Mouse (Mus musculus) intestine, embryonic 14.5 days (tissue): ENCODE measurements at regions not wholly inside any gene's neighbourhood (a gene's known extent, or its start where the extent isn't known, plus 50 kb on each side); places are given as distances from the start of the nearest gene placed in this dataset.

ENCODE experiments used
- ATAC-seq: fragments of 200-750 bp; cut with Nextera tagmentation; replicated peaks from 2 replicates; pipeline ENCODE4 v1.8.0; 2017; ENCODE audit warnings: low read depth, moderate number of reproducible peaks, moderate TSS enrichment, moderate library complexity; ENCODE audit not compliant: low FRiP score, low TSS enrichment
- DNase-seq: peaks from one replicate; pipeline ENCODE4 v3.0.0-alpha.2; 2018; ENCODE audit warnings: low spot score
- H3K27ac ChIP-seq: fragments of 300-500 bp; sonication (generic); 2 replicates; pipeline ENCODE4 v1.5.1; 2014; ENCODE audit warnings: low read depth, mild to moderate bottlenecking, control low read depth
- H3K27me3 ChIP-seq: fragments of 300-500 bp; sonication (generic); replicated peaks from 2 replicates; pipeline ENCODE4 v1.6.1; 2014; ENCODE audit warnings: low read length, control low read depth; ENCODE audit not compliant: control insufficient read depth, insufficient read depth
- H3K36me3 ChIP-seq: fragments of 300-500 bp; sonication (generic); 2 replicates; pipeline ENCODE4 v1.6.1; 2014; ENCODE audit warnings: low read length, control low read depth; ENCODE audit not compliant: control insufficient read depth, insufficient read depth
- H3K4me1 ChIP-seq: fragments of 300-500 bp; sonication (generic); replicated peaks from 2 replicates; pipeline ENCODE4 v1.6.1; 2014; ENCODE audit warnings: low read length, control low read depth, mixed read lengths; ENCODE audit not compliant: control insufficient read depth, insufficient read depth
- H3K4me2 ChIP-seq: fragments of 300-500 bp; sonication (generic); 2 replicates; pipeline ENCODE4 v1.6.1; 2014; ENCODE audit warnings: low read length
- H3K4me3 ChIP-seq: fragments of 300-500 bp; sonication (generic); 2 replicates; pipeline ENCODE4 v1.5.1; 2014; ENCODE audit warnings: low read depth, low read length, control low read depth, mixed read lengths
- H3K9ac ChIP-seq: fragments of 300-500 bp; sonication (generic); 2 replicates; pipeline ENCODE4 v1.6.1; 2014; ENCODE audit warnings: mild to moderate bottlenecking, low read length
- H3K9me3 ChIP-seq: fragments of 300-500 bp; sonication (generic); 2 replicates; pipeline ENCODE4 v1.6.1; 2016; ENCODE audit warnings: low read length, control low read depth; ENCODE audit not compliant: control insufficient read depth
- WGBS: fragments of 180-500 bp; shearing (Covaris S2); extraction: QIAGEN DNeasy Blood & Tissue Kit; methylation state at CpG from one replicate; pipeline ENCODE4 v1.1.7; 2014; 5-methylcytosine and 5-hydroxymethylcytosine counted together

- ATAC-seq: no peak
- WGBS: 81% methylated on average over 8 of the region's 8 CpGs
- H3K9me3 ChIP-seq: no peaks in the 10 kb centered on the region
These were observed 170.8 kb downstream of the Gm10260 start for GRCm38 (mm10) chr13:97589626-97590025.

GRCm38 (mm10) chr13:97588085-97588484, 172.3 kb downstream of the Gm10260 start:
- Histone ChIP-seq H3K27me3 (no peaks in the 10 kb centered on the region), H3K4me2 (no peak overlapping the region), H3K9me3 (no peaks in the 10 kb centered on the region), H3K9ac (no peak overlapping the region), H3K27ac (no peak overlapping the region), H3K4me1 (no peaks in the 10 kb centered on the region), H3K36me3 (no peaks in the 10 kb centered on the region), H3K4me3 (no peak overlapping the region)
- WGBS: 70% methylated on average over 1 of the region's 1 CpGs
- no peak for ATAC-seq
- no peak for DNase-seq

More at GRCm38 (mm10) chr13:97589626-97590025, 170.8 kb downstream of the Gm10260 start:
- Histone ChIP-seq H3K27ac (no peak overlapping the region), H3K4me3 (no peak overlapping the region), H3K27me3 (no peaks in the 10 kb centered on the region), H3K36me3 (no peaks in the 10 kb centered on the region), H3K4me1 (no peaks in the 10 kb centered on the region), H3K9ac (no peak overlapping the region), H3K4me2 (no peak overlapping the region)
- no peak for DNase-seq

- Histone ChIP-seq H3K4me3 (no peak overlapping the region), H3K4me1 (no peaks in the 10 kb centered on the region), H3K9me3 (no peaks in the 10 kb centered on the region), H3K27ac (no peak overlapping the region), H3K36me3 (no peaks in the 10 kb centered on the region), H3K4me2 (no peak overlapping the region), H3K9ac (no peak overlapping the region), H3K27me3 (no peaks in the 10 kb centered on the region)
- ATAC-seq (no peak), DNase-seq (no peak)
- WGBS: 90% methylated on average over 1 of the region's 1 CpGs
These were observed 173.3 kb downstream of the Gm10260 start for GRCm38 (mm10) chr13:97587088-97587487.

GRCm38 (mm10) chr13:97584045-97584444, 176.4 kb downstream of the Gm10260 start:
- Histone ChIP-seq H3K4me1 (peaks cover 10% of the 10 kb centered on the region; the same call in 1 of the 2 replicates), H3K27ac (no peak overlapping the region), H3K27me3 (no peaks in the 10 kb centered on the region), H3K9me3 (no peaks in the 10 kb centered on the region), H3K9ac (no peak overlapping the region), H3K4me2 (no peak overlapping the region), H3K36me3 (no peaks in the 10 kb centered on the region), H3K4me3 (no peak overlapping the region)
- ATAC-seq (no peak), DNase-seq (no peak)
- 73% methylated on average over 4 of the region's 4 CpGs for WGBS

- 69% methylated on average over 4 of the region's 4 CpGs for WGBS
- no peaks in the 10 kb centered on the region for H3K9me3 ChIP-seq
- ATAC-seq: no peak
- H3K27ac ChIP-seq: no peak overlapping the region
- H3K4me1 ChIP-seq: peaks cover 19% of the 10 kb centered on the region; the same call in 1 of the 2 replicates
- no peak overlapping the region for H3K9ac ChIP-seq
- no peak for DNase-seq
- H3K36me3 ChIP-seq: no peaks in the 10 kb centered on the region
- H3K27me3 ChIP-seq: no peaks in the 10 kb centered on the region
- H3K4me3 ChIP-seq: no peak overlapping the region
- H3K4me2 ChIP-seq: no peak overlapping the region
These were observed 179.1 kb downstream of the Gm10260 start for GRCm38 (mm10) chr13:97581380-97581779.

GRCm38 (mm10) chr13:97580241-97580874, 180.1 kb downstream of the Gm10260 start:
- Histone ChIP-seq H3K4me1 (peaks cover 19% of the 10 kb centered on the region; the same call in 1 of the 2 replicates), H3K4me3 (no peak overlapping the region), H3K36me3 (no peaks in the 10 kb centered on the region), H3K27me3 (no peaks in the 10 kb centered on the region), H3K9me3 (no peaks in the 10 kb centered on the region), H3K4me2 (no peak overlapping the region), H3K27ac (no peak overlapping the region), H3K9ac (no peak overlapping the region)
- ATAC-seq: no peak
- WGBS: 31% methylated on average over 3 of the region's 3 CpGs
- DNase-seq: no peak

- Histone ChIP-seq H3K4me3 (no peak overlapping the region), H3K4me1 (peaks cover 19% of the 10 kb centered on the region; the same call in 1 of the 2 replicates), H3K9ac (no peak overlapping the region), H3K9me3 (no peaks in the 10 kb centered on the region), H3K27me3 (no peaks in the 10 kb centered on the region), H3K36me3 (no peaks in the 10 kb centered on the region), H3K27ac (no peak overlapping the region), H3K4me2 (no peak overlapping the region)
- DNase-seq: no peak
- WGBS: 58% methylated on average over 5 of the region's 5 CpGs
- ATAC-seq: no peak
These were observed 181.8 kb downstream of the Gm10260 start for GRCm38 (mm10) chr13:97578595-97578994.

- no peak overlapping the region for H3K4me3 ChIP-seq
- H3K4me2 ChIP-seq: 0 out of 2 replicates have a peak overlapping the region, but pooled peaks have one; percentile 2
- WGBS: 40% methylated on average over 9 of the region's 9 CpGs
- peak overlapping the region; percentile 59; the same call in 1 of the 2 replicates for H3K27ac ChIP-seq
- no peaks in the 10 kb centered on the region for H3K9me3 ChIP-seq
- no peaks in the 10 kb centered on the region for H3K36me3 ChIP-seq
- 0 out of 2 replicates have a peak, but pooled peaks have one; percentile 36 for ATAC-seq
- H3K27me3 ChIP-seq: no peaks in the 10 kb centered on the region
- DNase-seq: no peak
- H3K4me1 ChIP-seq: peaks cover 19% of the 10 kb centered on the region; the same call in 1 of the 2 replicates
- H3K9ac ChIP-seq: no peak overlapping the region
These were observed 183.2 kb downstream of the Gm10260 start for GRCm38 (mm10) chr13:97577081-97577785.
